Comparison of ENCODE assay signal across 15 mouse cellular contexts in the genomic region with DNA sequence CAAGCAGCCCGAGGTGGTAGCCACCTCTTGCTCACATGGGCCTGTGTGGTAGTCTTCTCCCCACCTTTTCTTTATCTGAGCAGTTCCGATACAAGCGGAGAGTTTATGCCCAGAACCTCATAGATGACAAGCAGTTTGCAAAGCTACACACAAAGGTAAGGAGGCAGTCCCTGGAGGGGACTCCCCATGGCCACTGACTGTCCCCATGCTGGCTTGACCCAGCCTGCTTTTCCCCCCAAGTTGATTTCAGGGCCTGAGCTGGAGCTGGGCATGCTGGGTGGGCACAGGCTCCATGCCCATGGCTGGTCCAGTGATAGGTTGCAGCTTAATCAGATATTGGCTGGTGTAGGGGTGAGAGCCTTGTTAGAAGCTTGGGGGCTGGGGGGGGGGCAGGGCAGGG. TPM values are rescaled to one million over a fixed set of nuclear protein-coding genes. Genes with fewer than 3 reads are reported as not detected.
A peak's percentile ranks its signal among the peaks of the same experiment; 100 is the strongest.
DNase-seq lines count a peak whose midpoint lies in the region; ATAC-seq and TF ChIP-seq lines count a peak whose summit lies in the region.
"Had no signal": no experiment of that assay in that cellular context is flagged by ENCODE, and none has a peak within 500 bp of the region (broad histone marks: within the 10 kb centered on the region; RNA-seq: fewer than 3 reads in every experiment).

No protein-coding gene starts in this region.

- H3K27ac ChIP-seq in hindbrain, embryonic 10.5 days: no peak overlapping the region
- no peak overlapping the region for H3K27ac ChIP-seq in hindbrain, embryonic 13.5 days
- H3K27ac ChIP-seq in lung, embryonic 15.5 days: no peak overlapping the region
- no peak overlapping the region for H3K27ac ChIP-seq in heart, postnatal 0 days (ENCODE audit: low read depth)
- no peak overlapping the region for H3K27ac ChIP-seq in midbrain, embryonic 13.5 days
- H3K27ac ChIP-seq: forebrain, embryonic 10.5 days; limb, embryonic 13.5 days; macrophage had no signal

- no peak for TF ChIP-seq EP300 in heart, postnatal 0 days (IDR thresholded peaks at IDR 0.05; ENCODE audit: low read depth)

- peaks cover 59% of the 10 kb centered on the region for H3K27me3 ChIP-seq in hindbrain, embryonic 10.5 days (ENCODE audit: insufficient read depth, poor library complexity, severe bottlenecking)
- peaks cover 28% of the 10 kb centered on the region for H3K27me3 ChIP-seq in hindbrain, embryonic 13.5 days
- peaks cover 32% of the 10 kb centered on the region for H3K27me3 ChIP-seq in lung, embryonic 15.5 days
- peaks cover 52% of the 10 kb centered on the region for H3K27me3 ChIP-seq in heart, postnatal 0 days (ENCODE audit: control insufficient read depth, insufficient read depth, low read length)
- H3K27me3 ChIP-seq in midbrain, embryonic 13.5 days: peaks cover 24% of the 10 kb centered on the region

- WGBS in hindbrain, embryonic 10.5 days: 84% methylated on average over 3 of the region's 3 CpGs
- WGBS in hindbrain, embryonic 13.5 days: 83% methylated on average over 3 of the region's 3 CpGs
- WGBS in lung, embryonic 15.5 days: 85% methylated on average over 3 of the region's 3 CpGs
- WGBS in heart, postnatal 0 days: 82% methylated on average over 3 of the region's 3 CpGs
- 78% methylated on average over 3 of the region's 3 CpGs for WGBS in midbrain, embryonic 13.5 days

- no peak for TF ChIP-seq CTCF in heart, postnatal 0 days (IDR thresholded peaks at IDR 0.05; ENCODE audit: low read depth)

- no peak for DNase-seq in hindbrain, embryonic 10.5 days (ENCODE audit: low spot score)
- no peak for DNase-seq in lung, postnatal 14 days
- no peak for DNase-seq in heart, postnatal 0 days (ENCODE audit: low spot score)
- no peak for DNase-seq in ovary, postnatal 14 days (ENCODE audit: low spot score)
- DNase-seq: cerebellum, adult 9-11 months; kidney, postnatal 14 days; right cerebral cortex, adult 18-20 months; thymus, adult 18-20 months had no signal

- H3K4me1 ChIP-seq in hindbrain, embryonic 10.5 days (replicated peaks): peaks cover 49% of the 10 kb centered on the region
- peaks cover 37% of the 10 kb centered on the region for H3K4me1 ChIP-seq in hindbrain, embryonic 13.5 days (replicated peaks)
- H3K4me1 ChIP-seq in lung, embryonic 15.5 days: peaks cover 24% of the 10 kb centered on the region
- no peaks in the 10 kb centered on the region; the same call in 1 of the 2 replicates for H3K4me1 ChIP-seq in heart, postnatal 0 days (ENCODE audit: control insufficient read depth, insufficient read depth)
- peaks cover 37% of the 10 kb centered on the region for H3K4me1 ChIP-seq in midbrain, embryonic 13.5 days (replicated peaks)

- no peak overlapping the region for H3K9ac ChIP-seq in hindbrain, embryonic 13.5 days
- H3K9ac ChIP-seq in lung, embryonic 15.5 days: 0 out of 2 replicates have a peak overlapping the region, but pooled peaks have one; percentile 1
- no peak overlapping the region for H3K9ac ChIP-seq in heart, postnatal 0 days (replicated peaks; ENCODE audit: low read depth, low read length)
- no peak overlapping the region for H3K9ac ChIP-seq in midbrain, embryonic 13.5 days (replicated peaks)

- H3K36me3 ChIP-seq in hindbrain, embryonic 10.5 days: peaks cover 31% of the 10 kb centered on the region
- H3K36me3 ChIP-seq in hindbrain, embryonic 13.5 days: peaks cover 33% of the 10 kb centered on the region
- H3K36me3 ChIP-seq in lung, embryonic 15.5 days: peaks cover 8% of the 10 kb centered on the region; the same call in 1 of the 2 replicates
- H3K36me3 ChIP-seq in heart, postnatal 0 days (replicated peaks; ENCODE audit: control insufficient read depth, insufficient read depth, low read length): 0 out of 2 replicates have a peak, but pooled peaks cover 11% of the 10 kb centered on the region
- peaks cover 19% of the 10 kb centered on the region for H3K36me3 ChIP-seq in midbrain, embryonic 13.5 days

- no peak for ATAC-seq in hindbrain, embryonic 13.5 days (ENCODE audit: low FRiP score)
- ATAC-seq in lung, embryonic 15.5 days (ENCODE audit: borderline replicate concordance, extremely low read depth, low FRiP score, low TSS enrichment): no peak
- no peak for ATAC-seq in heart, postnatal 0 days (ENCODE audit: insufficient read depth, low read depth)
- ATAC-seq in midbrain, embryonic 13.5 days: no peak

- no peak overlapping the region; the same call in 1 of the 2 replicates for H3K4me2 ChIP-seq in hindbrain, embryonic 13.5 days
- H3K4me2 ChIP-seq in lung, embryonic 15.5 days: peak overlapping the region; percentile 92; the same call in 1 of the 2 replicates
- H3K4me2 ChIP-seq in heart, postnatal 0 days (ENCODE audit: low read depth, low read length): peak overlapping the region; percentile 81; the same call in 1 of the 2 replicates
- H3K4me2 ChIP-seq in midbrain, embryonic 13.5 days (replicated peaks): no peak overlapping the region; the same call in 1 of the 2 replicates

- H3K9me3 ChIP-seq in hindbrain, embryonic 10.5 days: no peaks in the 10 kb centered on the region
- no peaks in the 10 kb centered on the region for H3K9me3 ChIP-seq in hindbrain, embryonic 13.5 days
- H3K9me3 ChIP-seq in lung, embryonic 15.5 days: no peaks in the 10 kb centered on the region
- H3K9me3 ChIP-seq in heart, postnatal 0 days (replicated peaks; ENCODE audit: control insufficient read depth, low read length): no peaks in the 10 kb centered on the region
- H3K9me3 ChIP-seq in midbrain, embryonic 13.5 days: no peaks in the 10 kb centered on the region
- H3K9me3 ChIP-seq: forebrain, embryonic 10.5 days; limb, embryonic 13.5 days had no signal

- 0 out of 2 replicates have a peak overlapping the region, but pooled peaks have one; percentile 80 for H3K4me3 ChIP-seq in hindbrain, embryonic 10.5 days
- no peak overlapping the region for H3K4me3 ChIP-seq in hindbrain, embryonic 13.5 days
- no peak overlapping the region for H3K4me3 ChIP-seq in lung, embryonic 15.5 days
- no peak overlapping the region for H3K4me3 ChIP-seq in heart, postnatal 0 days (ENCODE audit: low read depth, low read length)
- 0 out of 2 replicates have a peak overlapping the region, but pooled peaks have one; percentile 58 for H3K4me3 ChIP-seq in midbrain, embryonic 13.5 days (replicated peaks)

RNA-seq across cellular contexts. Expression of a gene that starts 1.9 kb away (rescaled TPM):
- 2.8 and 3.5 TPM in 2 replicates for polyA plus RNA-seq in hindbrain, embryonic 10.5 days (2016; fragmentation: Nextera tagmentation; extraction: Ambion mirVana)
- 11.0 and 12.1 TPM in 2 replicates for polyA plus RNA-seq in hindbrain, embryonic 13.5 days (2015; fragmentation: Nextera tagmentation; extraction: Ambion mirVana)
- 2.5 and 2.8 TPM in 2 replicates for polyA plus RNA-seq in lung, embryonic 15.5 days (2015; fragmentation: Nextera tagmentation; extraction: Ambion mirVana)
- 17.1 and 26.5 TPM in 2 replicates for total RNA-seq in heart, postnatal 0 days (2014; rRNA removed; ENCODE audit: low replicate concordance)
- 0.81 and 1.1 TPM in 2 replicates for polyA plus RNA-seq in heart, postnatal 0 days (2015; fragmentation: Nextera tagmentation; extraction: Ambion mirVana)
- polyA plus RNA-seq in midbrain, embryonic 13.5 days (2015; fragmentation: Nextera tagmentation; extraction: Ambion mirVana): 13.3 and 14.8 TPM in 2 replicates
- polyA plus RNA-seq: macrophage had no signal

RNA-seq across cellular contexts. Expression of a gene that starts 24.1 kb away (rescaled TPM):
- 14.3 and 14.8 TPM in 2 replicates for polyA plus RNA-seq in hindbrain, embryonic 10.5 days (2016; fragmentation: Nextera tagmentation; extraction: Ambion mirVana)
- 19.7 and 21.2 TPM in 2 replicates for polyA plus RNA-seq in hindbrain, embryonic 13.5 days (2015; fragmentation: Nextera tagmentation; extraction: Ambion mirVana)
- polyA plus RNA-seq in lung, embryonic 15.5 days (2015; fragmentation: Nextera tagmentation; extraction: Ambion mirVana): 21.5 and 22.7 TPM in 2 replicates
- total RNA-seq in heart, postnatal 0 days (2014; rRNA removed; ENCODE audit: low replicate concordance): 14.1 and 17.6 TPM in 2 replicates
- 10.4 and 12.7 TPM in 2 replicates for polyA plus RNA-seq in heart, postnatal 0 days (2015; fragmentation: Nextera tagmentation; extraction: Ambion mirVana)
- polyA plus RNA-seq in midbrain, embryonic 13.5 days (2015; fragmentation: Nextera tagmentation; extraction: Ambion mirVana): 16.7 and 17.6 TPM in 2 replicates

RNA-seq across cellular contexts. Expression of a gene that starts 47.6 kb away (rescaled TPM):
- 22.2 and 40.3 TPM in 2 replicates for polyA plus RNA-seq in hindbrain, embryonic 10.5 days (2016; fragmentation: Nextera tagmentation; extraction: Ambion mirVana)
- 74.0 and 80.1 TPM in 2 replicates for polyA plus RNA-seq in hindbrain, embryonic 13.5 days (2015; fragmentation: Nextera tagmentation; extraction: Ambion mirVana)
- 0.65 and 0.97 TPM in 2 replicates for polyA plus RNA-seq in lung, embryonic 15.5 days (2015; fragmentation: Nextera tagmentation; extraction: Ambion mirVana)
- 0.84 TPM in 1 of 2 replicates, not detected in the other for total RNA-seq in heart, postnatal 0 days (2014; rRNA removed; ENCODE audit: low replicate concordance)
- polyA plus RNA-seq in heart, postnatal 0 days (2015; fragmentation: Nextera tagmentation; extraction: Ambion mirVana): 0.15 and 0.23 TPM in 2 replicates
- 72.9 and 75.9 TPM in 2 replicates for polyA plus RNA-seq in midbrain, embryonic 13.5 days (2015; fragmentation: Nextera tagmentation; extraction: Ambion mirVana)
- total RNA-seq: hematopoietic stem cell, adult 5-6 weeks had no signal
- polyA plus RNA-seq: macrophage had no signal

Comparison
In these comparisons a context has a peak if more than half of its experiments do, and no peak if none do; other contexts are left out.
1. H3K4me3 ChIP-seq: peak in hindbrain, embryonic 10.5 days (single experiment) and midbrain, embryonic 13.5 days (single experiment); none in hindbrain, embryonic 13.5 days (single experiment), lung, embryonic 15.5 days (single experiment) and heart, postnatal 0 days (single experiment).
2. H3K4me2 ChIP-seq: peak in lung, embryonic 15.5 days (single experiment) and heart, postnatal 0 days (single experiment); none in hindbrain, embryonic 13.5 days (single experiment) and midbrain, embryonic 13.5 days (single experiment).
3. RNA of a gene that starts 47.6 kb away (polyA plus RNA-seq): 72.9 to 75.9 TPM in midbrain, embryonic 13.5 days, 74.0 to 80.1 TPM in hindbrain, embryonic 13.5 days and 22.2 to 40.3 TPM in hindbrain, embryonic 10.5 days; 0.65 to 0.97 TPM in lung, embryonic 15.5 days and 0.15 to 0.23 TPM in heart, postnatal 0 days; every median in the first group is over 10 times any median in the second.